Mouse (Mus musculus) midbrain, embryonic 12.5 days (tissue): Measurements from ENCODE around the gene Gdf10. TPM values are rescaled to one million over a fixed set of nuclear protein-coding genes. Genes with fewer than 3 reads are reported as not detected.

ENCODE experiments used
- ATAC-seq: fragments of 200-750 bp; cut with Nextera tagmentation; 2 replicates; pipeline ENCODE4 v1.8.0; 2017; ENCODE audit warnings: low read depth, moderate TSS enrichment, moderate library complexity; ENCODE audit not compliant: low FRiP score
- H3K27ac ChIP-seq: fragments of 300-500 bp; sonication (generic); replicated peaks from 2 replicates; pipeline ENCODE4 v1.5.1; 2016; ENCODE audit warnings: mild to moderate bottlenecking
- H3K27me3 ChIP-seq: fragments of 300-500 bp; sonication (generic); 2 replicates; pipeline ENCODE4 v1.6.1; 2016; ENCODE audit warnings: mild to moderate bottlenecking
- H3K36me3 ChIP-seq: fragments of 300-500 bp; sonication (generic); 2 replicates; pipeline ENCODE4 v1.6.1; 2016
- H3K4me1 ChIP-seq: fragments of 300-500 bp; sonication (generic); 2 replicates; pipeline ENCODE4 v1.6.1; 2016
- H3K4me2 ChIP-seq: fragments of 300-500 bp; sonication (generic); replicated peaks from 2 replicates; pipeline ENCODE4 v1.6.1; 2016; ENCODE audit warnings: mild to moderate bottlenecking, moderate library complexity
- H3K4me3 ChIP-seq: fragments of 300-500 bp; sonication (generic); 2 replicates; pipeline ENCODE4 v1.5.1; 2016; ENCODE audit warnings: mild to moderate bottlenecking
- H3K9ac ChIP-seq: fragments of 300-500 bp; sonication (generic); replicated peaks from 2 replicates; pipeline ENCODE4 v1.6.1; 2016; ENCODE audit warnings: mild to moderate bottlenecking, moderate library complexity
- H3K9me3 ChIP-seq: fragments of 300-500 bp; sonication (generic); 2 replicates; pipeline ENCODE4 v1.6.1; 2016; ENCODE audit warnings: mild to moderate bottlenecking
- WGBS: fragments of 180-500 bp; shearing (Covaris S2); methylation state at CpG from one replicate; pipeline ENCODE4 v1.1.7; 2016; 5-methylcytosine and 5-hydroxymethylcytosine counted together
- polyA plus RNA-seq: library from polyadenylated mRNA; unstranded; fragments of >200 nt; fragmentation: Nextera tagmentation; extraction: Ambion mirVana; gene quantifications from 2 replicates; pipeline ENCODE4 v1.2.1, GENCODE M21; 2016

Gene Gdf10
- polyA plus RNA-seq, 1 experiment from 2014 or later, result 4.4 TPM

DNA sequence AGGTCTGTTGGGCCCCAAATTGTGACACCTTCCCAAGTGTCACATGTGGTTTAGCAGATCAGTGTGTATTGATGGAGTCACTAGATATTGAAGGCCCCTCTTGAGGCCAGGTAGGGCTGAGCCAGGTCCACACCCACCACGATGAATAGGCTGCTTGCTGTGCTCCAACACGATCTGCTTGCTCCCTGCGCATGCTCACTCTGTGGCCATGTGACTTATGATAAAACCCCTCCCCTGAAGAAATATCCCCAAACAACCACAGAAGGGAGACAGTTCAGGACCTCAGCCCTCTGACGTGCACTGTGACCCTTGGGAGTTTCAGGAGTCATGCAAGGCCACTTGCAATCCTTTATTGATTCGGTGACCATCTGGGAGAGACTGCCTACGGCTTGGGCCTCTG lies 22.7 kb downstream of the Gdf10 start:
- Histone ChIP-seq H3K36me3 (no peaks in the 10 kb centered on the region), H3K27ac (no peak overlapping the region), H3K4me3 (no peak overlapping the region), H3K9ac (no peak overlapping the region), H3K4me2 (no peak overlapping the region), H3K9me3 (no peaks in the 10 kb centered on the region), H3K4me1 (no peaks in the 10 kb centered on the region), H3K27me3 (no peaks in the 10 kb centered on the region)
- ATAC-seq, result no peak
- 84% methylated on average over 6 of the region's 6 CpGs for WGBS

DNA sequence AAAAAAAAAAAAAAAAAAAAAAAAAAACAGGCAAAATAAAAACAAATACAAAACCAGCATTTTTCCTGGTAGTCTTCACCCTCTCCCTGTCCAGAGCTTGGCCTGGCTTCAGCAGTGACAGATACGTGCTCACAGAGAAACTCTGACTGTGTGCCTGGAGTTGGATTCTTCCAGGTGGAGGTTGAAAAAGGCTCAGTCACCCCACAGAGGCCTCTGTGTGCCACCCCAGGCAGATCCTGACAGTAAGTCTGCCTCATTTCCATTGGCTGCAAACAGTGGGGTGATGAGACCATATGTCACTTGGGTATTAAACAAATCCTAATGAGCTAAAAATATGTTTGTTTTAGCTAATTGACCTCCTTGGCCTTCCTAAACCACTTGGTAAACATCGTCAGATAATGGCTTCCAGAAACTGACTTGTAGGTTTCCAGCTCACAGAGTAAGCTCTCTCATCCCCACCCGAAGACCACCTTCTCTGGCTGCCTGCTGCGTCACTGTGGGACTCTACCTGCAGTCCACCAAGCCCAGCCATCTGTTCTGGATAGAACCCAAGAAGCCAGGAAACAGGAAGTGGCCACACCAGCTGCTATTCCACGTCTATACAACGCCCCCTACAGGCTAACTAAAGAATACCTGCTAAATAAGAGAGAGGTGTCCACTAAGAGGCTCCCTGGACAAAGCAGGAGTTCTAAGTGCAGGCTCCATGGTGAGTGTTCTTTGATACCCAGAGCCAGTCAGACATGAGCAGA lies 29.0 kb downstream of the Gdf10 start:
- 58% methylated on average over 6 of the region's 6 CpGs for WGBS

DNA sequence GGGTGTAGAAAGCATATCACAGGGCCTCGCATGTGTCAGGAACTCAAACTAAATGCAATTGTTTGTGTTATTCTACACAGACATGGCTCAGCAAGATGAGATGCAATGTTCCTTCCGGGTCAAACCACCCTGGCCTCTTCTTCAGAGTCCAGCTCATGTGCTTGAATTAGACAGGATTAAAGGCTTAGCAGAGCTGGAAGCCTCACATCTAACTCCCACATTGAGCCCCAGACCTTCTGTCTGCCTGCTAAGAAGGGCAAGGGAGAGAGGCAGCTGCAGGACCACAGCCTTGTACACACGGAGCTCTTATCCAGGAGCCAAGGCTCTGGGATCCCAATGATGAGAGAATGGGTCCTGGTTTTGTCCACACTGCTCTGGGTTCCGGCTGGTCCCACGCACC lies 30.4 kb downstream of the Gdf10 start, which contains the start of gene Rbp3:
TSS of gene Rbp3 (plus strand) at position 243 of the 400 bp plus-strand sequence.
- H3K9me3 ChIP-seq, result no peaks in the 10 kb centered on the region
- H3K4me3 ChIP-seq, result no peak within 1 kb of the TSS
- H3K4me2 ChIP-seq, result no peak within 1 kb of the TSS
- H3K9ac ChIP-seq, result no peak within 1 kb of the TSS
- H3K36me3 ChIP-seq, result no peaks in the 10 kb centered on the region
- no peak within 1 kb of the TSS for H3K27ac ChIP-seq
- WGBS, result 64% methylated on average over 5 of the region's 5 CpGs
- no peaks in the 10 kb centered on the region for H3K27me3 ChIP-seq
- no peak for ATAC-seq
- H3K4me1 ChIP-seq, result no peaks in the 10 kb centered on the region

More for the DNA sequence above, 29.0 kb downstream of the Gdf10 start:
- no peak for ATAC-seq
- H3K36me3 ChIP-seq, result no peaks in the 10 kb centered on the region
- H3K9me3 ChIP-seq, result no peaks in the 10 kb centered on the region
- H3K9ac ChIP-seq, result no peak overlapping the region
- H3K4me1 ChIP-seq, result no peaks in the 10 kb centered on the region
- H3K27ac ChIP-seq, result no peak overlapping the region
- H3K4me3 ChIP-seq, result no peak overlapping the region
- H3K27me3 ChIP-seq, result no peaks in the 10 kb centered on the region
- no peak overlapping the region for H3K4me2 ChIP-seq

DNA sequence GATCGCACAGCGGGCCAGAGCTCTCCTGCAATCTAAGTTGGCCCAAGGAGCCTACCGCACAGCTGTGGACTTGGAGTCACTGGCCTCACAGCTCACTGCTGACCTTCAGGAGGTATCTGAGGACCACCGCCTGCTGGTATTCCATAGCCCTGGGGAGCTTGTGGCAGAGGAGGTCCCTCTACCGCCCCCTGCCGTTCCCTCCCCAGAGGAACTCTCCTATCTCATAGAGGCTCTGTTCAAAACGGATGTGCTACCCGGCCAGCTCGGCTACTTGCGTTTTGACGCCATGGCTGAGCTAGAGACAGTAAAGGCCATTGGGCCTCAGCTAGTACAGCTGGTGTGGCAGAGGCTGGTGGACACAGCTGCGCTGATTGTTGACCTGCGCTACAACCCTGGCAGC lies 32.7 kb downstream of the Gdf10 start:
- no peak overlapping the region for H3K27ac ChIP-seq
- no peak for ATAC-seq
- H3K9ac ChIP-seq, result no peak overlapping the region
- 83% methylated on average over 13 of the region's 13 CpGs for WGBS
- H3K36me3 ChIP-seq, result no peaks in the 10 kb centered on the region
- no peaks in the 10 kb centered on the region for H3K4me1 ChIP-seq
- no peak overlapping the region for H3K4me2 ChIP-seq
- no peaks in the 10 kb centered on the region for H3K9me3 ChIP-seq
- H3K27me3 ChIP-seq, result no peaks in the 10 kb centered on the region
- no peak overlapping the region for H3K4me3 ChIP-seq

DNA sequence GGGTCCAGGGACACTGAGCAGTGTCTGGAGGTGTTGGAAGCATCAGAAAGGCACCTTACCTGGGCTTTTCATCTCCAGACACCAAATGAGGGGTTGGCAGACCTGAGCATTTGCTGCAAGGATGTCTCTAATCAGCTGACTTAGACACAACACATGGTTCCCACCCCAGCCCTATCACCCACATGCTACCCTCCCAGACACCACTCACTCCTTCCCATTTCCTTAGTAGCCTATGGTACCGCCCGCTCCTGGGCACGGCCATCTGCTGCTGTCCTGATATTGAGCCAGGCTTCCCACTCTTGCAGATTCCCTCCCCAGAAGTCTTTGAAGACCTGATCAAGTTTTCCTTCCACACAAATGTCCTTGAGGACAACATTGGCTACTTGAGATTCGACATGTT lies 34.8 kb downstream of the Gdf10 start:
- no peak overlapping the region for H3K4me2 ChIP-seq
- H3K36me3 ChIP-seq, result no peaks in the 10 kb centered on the region
- H3K9me3 ChIP-seq, result no peaks in the 10 kb centered on the region
- ATAC-seq, result no peak
- no peaks in the 10 kb centered on the region for H3K27me3 ChIP-seq
- no peaks in the 10 kb centered on the region for H3K4me1 ChIP-seq
- H3K27ac ChIP-seq, result no peak overlapping the region
- 89% methylated on average over 4 of the region's 4 CpGs for WGBS
- H3K4me3 ChIP-seq, result no peak overlapping the region
- no peak overlapping the region for H3K9ac ChIP-seq

DNA sequence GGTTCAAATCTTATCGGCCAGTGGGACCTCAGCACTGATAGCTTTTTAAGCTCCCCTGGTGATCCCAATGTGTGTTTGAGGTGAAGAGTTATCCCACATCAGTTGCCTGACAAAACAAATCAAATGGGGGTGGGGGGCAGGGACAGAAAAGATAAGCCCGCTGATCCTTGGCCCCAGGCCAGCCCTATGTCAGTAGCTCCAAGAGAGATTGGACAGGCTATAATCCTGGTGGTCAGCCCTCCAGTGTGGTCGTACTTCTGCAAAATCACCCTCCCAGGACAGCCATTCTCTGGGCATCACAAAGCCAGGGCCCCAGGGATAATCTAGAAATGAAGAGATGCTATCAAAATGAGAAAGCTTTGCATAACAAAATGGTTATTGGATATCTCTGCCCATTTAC lies 35.5 kb downstream of the Gdf10 start:
- H3K27me3 ChIP-seq, result no peaks in the 10 kb centered on the region
- no peaks in the 10 kb centered on the region for H3K4me1 ChIP-seq
- WGBS, result 68% methylated on average over 3 of the region's 3 CpGs
- no peaks in the 10 kb centered on the region for H3K9me3 ChIP-seq
- no peak overlapping the region for H3K27ac ChIP-seq
- H3K4me2 ChIP-seq, result no peak overlapping the region
- no peak overlapping the region for H3K4me3 ChIP-seq
- no peak for ATAC-seq
- no peak overlapping the region for H3K9ac ChIP-seq
- no peaks in the 10 kb centered on the region for H3K36me3 ChIP-seq

DNA sequence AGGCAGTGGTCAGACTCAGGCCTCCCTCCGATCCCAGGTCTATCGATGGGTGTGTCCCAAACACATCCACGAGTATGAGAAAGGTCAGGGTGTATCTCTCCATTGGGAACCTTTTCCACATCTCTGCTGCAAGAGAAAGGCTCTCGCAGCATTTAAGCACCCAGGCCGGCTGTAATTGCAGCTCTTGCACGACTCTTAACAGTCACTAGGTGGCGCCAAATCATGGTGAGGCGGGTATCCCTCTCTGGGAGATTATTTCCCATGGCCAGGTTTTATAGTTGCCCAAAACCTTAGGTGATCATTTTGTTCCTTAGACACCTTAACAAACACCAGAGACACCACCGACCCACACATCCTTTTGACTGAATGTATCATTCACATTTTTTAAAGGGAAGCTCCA lies 36.0 kb downstream of the Gdf10 start:
- Histone ChIP-seq H3K9ac (no peak overlapping the region), H3K4me2 (no peak overlapping the region), H3K27me3 (no peaks in the 10 kb centered on the region), H3K36me3 (no peaks in the 10 kb centered on the region), H3K9me3 (no peaks in the 10 kb centered on the region), H3K4me3 (no peak overlapping the region), H3K4me1 (no peaks in the 10 kb centered on the region), H3K27ac (no peak overlapping the region)
- ATAC-seq, result peak; percentile 38; the same call in 1 of the 2 replicates
- WGBS, result 16% methylated on average over 9 of the region's 9 CpGs

DNA sequence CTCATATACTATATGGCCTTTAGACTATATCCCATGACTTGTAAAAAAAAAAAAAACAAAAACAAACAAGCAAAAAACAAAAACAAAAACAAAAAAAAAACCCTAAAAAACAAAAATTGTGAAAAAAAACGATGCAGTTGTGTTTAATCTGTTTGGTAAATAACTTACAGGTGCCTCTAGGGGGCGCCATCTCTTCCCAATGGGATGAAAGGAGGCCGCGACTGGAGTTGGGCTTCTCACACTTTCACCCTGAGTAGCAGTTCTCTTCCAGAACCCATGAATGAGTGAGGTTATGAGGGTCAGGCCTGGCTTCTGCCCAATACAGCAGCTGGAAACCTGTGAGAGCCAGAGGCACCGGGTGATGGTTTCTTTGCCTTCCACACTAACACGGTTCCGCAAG lies 42.3 kb downstream of the Gdf10 start:
- WGBS, result 72% methylated on average over 7 of the region's 7 CpGs
- Histone ChIP-seq H3K27me3 (no peaks in the 10 kb centered on the region), H3K4me3 (no peak overlapping the region), H3K4me2 (no peak overlapping the region), H3K9me3 (no peaks in the 10 kb centered on the region), H3K27ac (no peak overlapping the region), H3K9ac (no peak overlapping the region), H3K4me1 (no peaks in the 10 kb centered on the region), H3K36me3 (no peaks in the 10 kb centered on the region)
- no peak for ATAC-seq

DNA sequence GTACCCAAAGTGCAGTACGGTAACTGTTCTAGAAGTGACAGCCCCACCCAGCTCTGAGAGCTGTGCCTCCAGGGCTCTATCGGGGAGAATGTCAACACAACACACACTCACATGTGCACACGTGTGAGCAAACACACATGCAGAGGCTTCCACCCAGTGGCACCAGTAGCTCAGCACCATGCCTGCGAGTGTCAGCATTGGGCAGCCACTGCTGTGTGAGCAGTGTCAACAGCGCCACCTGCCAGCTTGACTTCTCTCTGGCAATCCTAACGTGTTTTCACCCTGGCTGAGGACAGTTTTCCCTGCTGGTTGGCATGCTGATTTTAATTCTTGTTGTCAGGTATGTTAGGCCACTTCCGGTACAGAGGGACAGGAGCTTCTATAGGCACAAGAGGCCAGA lies 49.3 kb downstream of the Gdf10 start:
- Histone ChIP-seq H3K4me3 (no peak overlapping the region), H3K4me1 (no peaks in the 10 kb centered on the region), H3K27me3 (no peaks in the 10 kb centered on the region), H3K9ac (no peak overlapping the region), H3K27ac (no peak overlapping the region), H3K4me2 (no peak overlapping the region), H3K9me3 (no peaks in the 10 kb centered on the region), H3K36me3 (no peaks in the 10 kb centered on the region)
- WGBS, result 46% methylated on average over 7 of the region's 7 CpGs
- no peak for ATAC-seq

DNA sequence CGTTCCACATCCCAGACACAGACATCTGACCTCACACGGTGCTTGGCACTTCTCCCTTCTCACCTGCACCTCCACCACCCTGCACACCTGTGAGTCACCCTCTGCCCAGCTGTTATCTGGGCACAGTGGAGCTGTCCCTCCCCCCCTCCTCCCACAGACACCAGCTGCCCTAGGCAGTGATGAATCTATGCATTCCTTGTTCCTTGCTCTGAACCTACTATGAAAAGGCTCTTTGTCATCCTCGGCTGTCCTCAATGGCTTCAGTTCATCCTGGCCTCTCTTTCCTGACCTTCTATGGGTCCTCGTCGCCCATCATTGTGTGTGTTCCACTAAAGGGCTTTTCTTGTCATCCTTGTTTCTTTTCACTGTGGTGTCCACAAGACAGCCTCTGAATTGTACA lies 51.4 kb downstream of the Gdf10 start:
- Histone ChIP-seq H3K9me3 (no peaks in the 10 kb centered on the region), H3K4me3 (no peak overlapping the region), H3K4me1 (peaks cover 8% of the 10 kb centered on the region; the same call in 1 of the 2 replicates), H3K27ac (no peak overlapping the region), H3K27me3 (peaks cover 12% of the 10 kb centered on the region), H3K4me2 (no peak overlapping the region), H3K9ac (no peak overlapping the region), H3K36me3 (no peaks in the 10 kb centered on the region)
- 58% methylated on average over 5 of the region's 5 CpGs for WGBS
- ATAC-seq, result no peak

DNA sequence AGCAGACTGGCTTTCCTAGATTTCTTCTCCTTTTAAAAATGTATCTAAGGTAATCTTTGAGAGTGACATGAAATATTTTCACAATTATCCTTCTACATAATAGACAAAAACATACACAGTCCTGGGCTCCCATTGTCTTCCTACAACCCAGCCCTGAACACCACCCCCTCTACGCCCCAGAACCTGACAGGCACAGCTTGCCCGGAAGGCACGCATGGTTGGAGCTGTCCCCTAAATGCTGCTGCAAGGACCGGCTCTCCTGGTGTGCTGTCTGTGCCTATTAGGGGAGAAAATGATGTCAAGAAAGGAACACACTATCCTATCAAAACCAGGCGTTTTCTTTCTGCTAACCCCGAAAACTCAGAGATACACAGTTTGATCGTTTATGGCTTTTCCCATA lies 54.4 kb downstream of the Gdf10 start:
- Histone ChIP-seq H3K9ac (no peak overlapping the region), H3K4me1 (peaks cover 8% of the 10 kb centered on the region; the same call in 1 of the 2 replicates), H3K4me3 (no peak overlapping the region), H3K27me3 (peaks cover 12% of the 10 kb centered on the region), H3K4me2 (no peak overlapping the region), H3K27ac (no peak overlapping the region), H3K36me3 (no peaks in the 10 kb centered on the region), H3K9me3 (no peaks in the 10 kb centered on the region)
- 41% methylated on average over 7 of the region's 7 CpGs for WGBS
- no peak for ATAC-seq

DNA sequence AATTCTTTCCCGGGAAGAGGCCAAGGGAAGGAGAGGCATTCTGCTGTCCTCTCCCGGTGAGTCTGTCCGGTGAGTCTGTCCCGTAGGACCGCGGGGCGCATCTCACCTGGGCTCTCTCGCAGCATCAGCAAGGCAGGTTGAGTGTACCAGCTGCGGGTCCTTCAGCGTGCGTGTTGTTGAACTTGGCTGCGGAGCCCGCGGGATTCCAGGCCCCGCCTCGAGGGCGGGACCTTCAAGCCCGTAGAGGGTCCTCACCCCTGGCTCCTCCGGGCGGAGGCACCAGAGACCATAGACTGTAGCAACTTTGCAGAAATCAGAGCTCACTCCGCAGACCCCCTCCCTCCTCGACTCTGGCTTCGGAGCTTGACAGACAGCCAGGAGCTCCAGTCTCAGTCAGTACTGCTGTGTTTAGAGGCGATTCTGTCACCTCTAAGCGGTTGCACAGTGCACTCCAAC lies 55.2 kb downstream of the Gdf10 start, which contains the start of gene Zfp488:
TSS of gene Zfp488 (minus strand) at position 161 of the 456 bp plus-strand sequence.
- Histone ChIP-seq H3K4me3 (peak within 1 kb of the TSS; percentile 42), H3K27ac (no peak within 1 kb of the TSS), H3K9me3 (no peaks in the 10 kb centered on the region), H3K9ac (peak within 1 kb of the TSS; percentile 55; the same call in 1 of the 2 replicates), H3K4me2 (peak within 1 kb of the TSS; percentile 83), H3K4me1 (peaks cover 8% of the 10 kb centered on the region; the same call in 1 of the 2 replicates), H3K36me3 (no peaks in the 10 kb centered on the region), H3K27me3 (peaks cover 12% of the 10 kb centered on the region)
- ATAC-seq, result peak; percentile 62; the same call in 1 of the 2 replicates
- 3% methylated on average over 25 of the region's 25 CpGs for WGBS
